Mouse (Mus musculus) gonadal fat pad, adult 2 months (tissue): ENCODE results near the gene 1700042G07Rik. TPM values are rescaled to one million over a fixed set of nuclear protein-coding genes. Genes with fewer than 3 reads are reported as not detected.
"Not testable (repeated sequence)": the region's sequence is repeated elsewhere in the genome, so short reads cannot be mapped to it uniquely, and the experiment has no call there.

ENCODE experiments used
- DNase-seq: peaks from one replicate; pipeline ENCODE4 v3.0.0-alpha.2; 2012; ENCODE audit warnings: low read depth
- polyA plus RNA-seq: library from polyadenylated mRNA; depleted of rRNA; stranded (reverse); fragments of >200 nt; gene quantifications from 2 replicates; pipeline ENCODE4 v1.2.3, GENCODE M21; 2012; rRNA removed

The 1700042G07Rik gene
- polyA plus RNA-seq, 1 experiment = 5.6 TPM

DNA sequence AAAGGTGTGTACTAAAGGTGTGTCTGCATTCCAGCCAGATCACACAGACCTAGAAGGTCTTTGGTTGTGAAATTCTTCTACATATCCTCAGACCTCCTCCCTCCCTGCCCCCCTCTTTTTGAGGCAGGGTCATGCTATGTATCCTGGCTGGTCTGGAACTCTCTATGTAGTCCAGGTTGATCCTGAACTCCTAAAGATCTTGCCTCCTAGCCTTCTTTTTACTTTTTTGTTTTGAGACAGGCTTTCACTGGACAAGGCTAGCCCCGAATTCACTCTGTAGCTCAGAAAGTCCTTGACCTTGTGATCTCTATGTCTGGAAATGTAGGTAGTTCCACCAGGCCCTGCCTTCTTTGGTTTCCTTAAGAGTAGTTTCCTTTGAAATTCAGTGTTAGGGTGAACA lies 35.7 kb downstream of the 1700042G07Rik start:
- DNase-seq = no peak

DNA sequence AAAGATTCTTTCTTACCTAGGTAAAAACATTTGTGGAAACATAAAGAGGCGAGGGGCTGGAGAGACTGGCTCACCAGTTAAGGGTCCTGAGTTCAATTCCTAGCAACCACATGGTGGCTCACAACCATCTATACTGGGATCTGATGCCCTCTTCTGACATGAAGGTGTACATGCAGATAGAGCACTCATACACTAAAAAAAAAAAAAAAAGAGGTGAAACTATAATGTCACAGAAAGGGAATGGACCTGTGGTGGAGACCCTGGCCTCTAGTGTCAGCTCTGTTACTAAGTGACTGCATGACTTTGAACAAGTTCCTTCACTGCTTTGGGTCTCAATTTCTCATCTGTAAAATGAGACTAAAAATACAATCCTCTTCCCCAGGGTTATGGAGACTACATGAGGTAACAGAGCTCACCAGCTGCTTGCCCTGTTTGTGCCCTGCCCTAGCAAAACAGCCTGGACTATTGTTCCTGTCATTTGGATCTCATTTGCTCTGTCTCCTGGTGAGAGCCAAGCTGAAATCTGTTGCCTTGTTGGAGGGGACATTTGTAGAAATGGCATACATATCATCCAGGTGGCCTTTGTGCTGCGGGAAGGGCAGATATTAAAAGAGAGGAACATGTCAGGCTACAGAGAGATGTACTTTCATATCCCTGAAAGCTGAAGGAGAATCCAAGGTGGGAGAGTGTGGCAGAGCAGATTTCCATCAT lies 42.9 kb downstream of the 1700042G07Rik start:
- no peak for DNase-seq

DNA sequence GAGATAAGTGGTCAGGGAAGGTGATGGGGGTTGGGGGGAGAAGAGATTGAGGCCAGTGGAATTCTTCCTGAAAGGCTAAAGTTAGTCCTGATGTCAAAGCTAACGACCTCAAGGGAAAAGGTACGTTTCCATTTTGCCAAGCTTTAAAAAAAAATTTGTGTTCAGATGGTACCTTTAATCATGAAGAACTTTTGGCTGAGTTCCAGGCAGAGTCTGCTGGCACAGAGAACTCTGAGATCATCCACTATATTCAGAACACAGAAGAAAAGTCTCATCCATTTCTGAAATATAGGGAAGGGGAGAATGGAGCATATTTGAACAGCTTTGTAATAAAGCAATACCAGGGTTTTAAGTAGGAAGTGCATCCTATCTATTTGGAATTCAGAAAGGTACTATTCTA lies 43.9 kb downstream of the 1700042G07Rik start:
- no peak for DNase-seq

DNA sequence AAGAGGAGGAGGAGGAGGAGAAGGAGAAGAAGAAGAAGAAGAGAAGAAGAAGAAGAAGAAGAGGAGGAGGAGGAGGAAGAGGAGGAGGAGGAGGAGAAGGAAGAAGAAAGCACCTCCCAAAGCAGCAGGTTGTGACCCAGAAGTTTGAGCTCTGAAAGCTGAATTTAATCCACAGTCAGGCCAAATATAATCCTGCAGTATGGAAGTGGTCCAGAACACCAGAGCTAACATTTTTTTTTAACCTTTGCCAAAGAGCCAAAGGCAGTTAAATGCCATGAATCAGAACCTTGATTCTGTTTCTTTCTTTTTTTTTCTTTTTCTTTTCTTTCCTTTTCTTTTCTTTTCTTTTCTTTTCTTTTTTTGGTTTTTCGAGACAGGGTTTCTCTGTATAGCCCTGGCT lies 44.5 kb downstream of the 1700042G07Rik start:
- DNase-seq = not testable (repeated sequence)

DNA sequence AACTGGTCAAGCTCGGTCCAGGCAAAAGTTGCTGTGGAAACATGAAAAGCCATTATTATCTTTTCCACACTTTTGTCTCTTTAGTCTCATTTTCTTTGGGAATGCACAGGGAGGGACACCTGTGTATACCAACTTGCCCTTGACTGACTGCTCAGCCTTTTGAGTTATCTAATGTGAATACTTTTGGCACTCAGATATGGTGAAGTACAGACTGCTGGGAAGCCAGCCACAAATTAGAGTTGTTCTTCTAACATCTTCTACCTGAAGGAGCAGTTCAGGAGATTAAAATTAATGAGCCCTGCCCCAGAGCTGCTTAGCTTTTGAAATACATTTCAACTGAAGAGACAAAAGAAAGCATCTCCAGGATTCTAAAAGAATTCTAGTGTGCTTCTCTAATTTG lies 45.9 kb downstream of the 1700042G07Rik start:
- no peak for DNase-seq

DNA sequence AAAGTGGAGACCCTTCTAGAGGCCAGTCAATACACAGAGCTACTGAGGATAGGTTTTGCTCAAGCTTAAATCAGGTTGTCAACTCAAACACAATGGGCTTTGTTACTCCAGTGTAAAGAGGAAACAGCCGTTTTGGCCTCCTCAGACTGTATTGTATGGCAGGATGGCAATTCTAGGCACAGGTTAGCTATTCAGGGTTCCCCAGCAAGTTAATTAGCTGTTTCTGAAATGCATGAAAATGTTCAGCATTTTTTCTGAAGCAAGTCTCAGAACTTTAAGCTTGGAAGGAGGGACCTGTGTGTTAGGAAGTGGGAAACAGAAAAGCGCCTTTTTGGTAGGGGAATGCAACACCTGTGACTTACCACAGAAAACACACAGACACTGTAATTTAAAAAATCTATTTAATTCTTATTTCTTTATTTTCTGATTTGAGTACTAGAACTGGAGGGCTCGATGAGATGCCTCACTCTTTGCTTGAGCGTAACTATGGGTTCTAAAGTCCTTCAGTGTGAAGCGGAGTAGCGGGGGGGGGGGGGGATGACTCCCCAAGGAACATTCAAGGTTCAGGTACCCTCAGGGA lies 47.0 kb downstream of the 1700042G07Rik start:
- no peak for DNase-seq

DNA sequence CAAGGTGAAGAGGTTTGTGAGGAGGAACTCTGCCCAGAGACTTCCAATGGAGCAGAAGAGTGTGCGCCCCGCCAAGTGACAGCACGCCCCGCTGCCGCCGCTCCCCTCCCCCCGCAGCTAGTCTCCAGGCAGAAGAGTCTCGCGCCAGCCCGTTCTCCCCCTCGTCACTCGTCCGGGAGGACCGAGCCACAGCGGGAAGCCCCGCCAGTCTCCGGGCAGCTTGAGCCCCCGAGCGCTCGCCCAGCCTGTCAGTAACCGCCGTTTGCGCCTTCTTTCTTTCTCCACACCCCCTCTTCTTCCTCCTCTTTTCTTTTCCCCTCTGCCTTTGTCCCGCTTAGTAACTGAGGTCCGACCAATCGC lies 47.6 kb downstream of the 1700042G07Rik start:
- no peak for DNase-seq

DNA sequence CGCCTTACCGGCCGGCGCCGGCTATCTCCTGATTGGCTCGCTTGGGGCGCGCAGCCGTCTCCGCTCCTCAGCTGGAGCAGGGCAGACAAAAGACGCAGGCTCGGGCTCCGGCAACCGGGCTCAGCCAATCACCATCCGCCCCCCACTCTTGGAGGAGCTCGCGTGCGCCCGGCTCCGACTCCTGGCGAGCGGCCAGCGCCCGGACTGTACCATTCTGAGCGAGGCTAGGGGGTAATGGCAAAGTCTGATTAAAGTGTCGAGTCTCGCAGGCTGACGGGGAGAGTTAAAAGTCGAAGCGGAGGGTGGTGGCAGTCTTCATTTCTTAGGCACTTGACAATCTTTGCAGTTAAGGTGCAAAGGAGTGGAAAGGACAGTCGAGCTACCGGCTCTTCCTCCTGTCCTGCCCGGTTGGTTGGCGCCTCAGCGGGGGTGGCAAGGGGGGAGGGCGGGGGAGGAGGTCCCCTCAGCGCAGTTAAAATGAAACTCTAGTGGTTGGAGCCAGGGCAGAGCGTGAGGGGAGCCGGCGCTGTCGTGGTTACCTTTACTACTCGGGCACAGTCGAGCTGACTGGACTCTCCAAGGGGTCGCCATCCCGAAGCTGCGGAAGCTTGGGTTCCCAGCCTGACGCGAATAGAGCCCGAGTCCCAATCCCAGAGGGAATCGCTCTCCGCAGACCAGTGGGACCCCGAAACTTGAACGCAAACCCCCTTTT lies 48.1 kb downstream of the 1700042G07Rik start, which contains the start of gene Pik3r3:
Gene Pik3r3, plus strand, starts transcription at position 479 of the 712 bp plus-strand sequence.
- peak; percentile 62 for DNase-seq

DNA sequence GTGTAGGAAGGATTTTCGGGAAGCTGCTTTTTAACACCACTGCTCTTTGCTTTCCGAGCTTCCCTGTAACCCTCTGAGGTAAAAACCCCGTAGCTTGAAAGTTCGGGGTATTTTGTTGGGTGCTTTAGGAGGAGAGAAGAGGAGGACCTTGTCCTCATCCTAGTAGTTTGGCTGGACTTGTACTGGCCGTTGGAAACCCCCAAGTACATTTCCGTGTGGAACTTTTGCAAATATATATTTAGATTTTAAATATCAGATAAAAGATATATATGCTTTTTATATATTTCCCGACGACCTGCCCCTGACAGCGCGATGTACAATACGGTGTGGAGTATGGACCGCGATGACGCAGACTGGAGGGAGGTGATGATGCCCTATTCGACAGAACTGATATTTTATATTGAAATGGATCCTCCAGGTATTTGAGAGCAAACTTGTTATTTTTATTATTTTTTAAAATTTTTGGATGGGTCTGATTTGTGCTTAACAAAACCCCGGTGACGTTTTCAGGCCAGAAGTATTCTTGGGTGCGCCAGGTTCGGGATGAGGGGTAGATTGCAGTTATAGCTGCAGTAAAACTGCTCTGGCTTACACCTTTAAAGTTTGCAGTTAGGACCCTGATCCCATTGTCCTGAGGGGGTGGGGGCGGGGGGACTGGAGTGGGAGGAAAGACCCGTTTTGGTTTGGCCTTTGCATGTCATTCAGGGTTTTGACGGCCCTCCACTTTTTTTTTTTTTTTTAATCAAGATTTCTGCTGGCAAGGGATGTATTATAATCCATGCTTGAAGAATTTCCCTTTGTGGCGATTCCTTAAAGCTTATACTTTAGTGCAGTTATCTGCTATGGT lies 49.0 kb downstream of the 1700042G07Rik start:
- no peak for DNase-seq

DNA sequence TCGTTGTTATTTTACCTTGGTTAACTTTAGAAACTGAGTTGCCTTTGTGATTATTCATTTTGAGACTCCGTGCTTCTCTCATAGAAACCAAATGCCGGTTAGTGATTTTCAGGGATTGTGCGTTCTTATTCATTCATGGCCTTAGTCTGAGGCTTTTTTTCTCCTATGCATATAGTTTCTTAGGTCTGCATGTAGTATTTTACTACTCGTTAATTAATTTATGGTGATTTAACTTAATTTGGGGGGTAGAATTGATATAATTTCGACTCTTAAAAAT lies 49.6 kb downstream of the 1700042G07Rik start:
- no peak for DNase-seq

Other genes with a start within 250 kb of the 1700042G07Rik start
- gene Dmbx1, start 233.4 kb upstream of the 1700042G07Rik start, polyA plus RNA-seq = 0.03 TPM in 1 of 2 replicates, not detected in the other
- gene Faah, start 155.4 kb upstream of the 1700042G07Rik start, polyA plus RNA-seq = 36.0 and 47.0 TPM in 2 replicates
- 9.7 and 10.5 TPM in 2 replicates for gene Nsun4, start 119.5 kb upstream of the 1700042G07Rik start, polyA plus RNA-seq
- gene Uqcrh, start 98.3 kb upstream of the 1700042G07Rik start, polyA plus RNA-seq = 166 and 185 TPM in 2 replicates
- gene Lrrc41, start 98.1 kb upstream of the 1700042G07Rik start, polyA plus RNA-seq = 71.5 and 83.8 TPM in 2 replicates
- gene Rad54l, start 49.7 kb upstream of the 1700042G07Rik start, polyA plus RNA-seq = 0.74 and 0.82 TPM in 2 replicates
- 55.1 and 56.5 TPM in 2 replicates for gene Pomgnt1, start 49.5 kb upstream of the 1700042G07Rik start, polyA plus RNA-seq
- 3.0 and 4.2 TPM in 2 replicates for gene Lurap1, start 22.0 kb upstream of the 1700042G07Rik start, polyA plus RNA-seq
- 24.4 and 52.5 TPM in 2 replicates for gene Tspan1, start 5.8 kb upstream of the 1700042G07Rik start, polyA plus RNA-seq
- gene Gm49337, start within 50 bp of the 1700042G07Rik start, polyA plus RNA-seq = not detected in 2 replicates
- gene Pik3r3, start 48.2 kb downstream of the 1700042G07Rik start, polyA plus RNA-seq = 28.4 and 32.6 TPM in 2 replicates